Mouse (Mus musculus) c-Kit-positive CD71-positive TER-119-negative erythroid progenitor cells, embryonic 14.5 days (primary cell): ENCODE measurements at regions not wholly inside any gene's neighbourhood (a gene's known extent, or its start where the extent isn't known, plus 50 kb on each side); places are given as distances from the start of the nearest gene placed in this dataset.
"Not testable (repeated sequence)": the region's sequence is repeated elsewhere in the genome, so short reads cannot be mapped to it uniquely, and the experiment has no call there.

ENCODE experiments used
- DNase-seq: peaks from one replicate; pipeline ENCODE4 v3.0.0-alpha.2; 2013; ENCODE audit warnings: low read depth

GRCm38 (mm10) chr13:61957197-61957596, 172.5 kb upstream of the Zfp808 start:
- DNase-seq: not testable (repeated sequence)

GRCm38 (mm10) chr13:61978856-61979255, 150.8 kb upstream of the Zfp808 start:
- DNase-seq: not testable (repeated sequence)

- not testable (repeated sequence) for DNase-seq
Measured at GRCm38 (mm10) chr13:61996519-61996918, 133.2 kb upstream of the Zfp808 start.

- DNase-seq: not testable (repeated sequence)
Measured at GRCm38 (mm10) chr13:61998803-61999202, 130.9 kb upstream of the Zfp808 start.

- DNase-seq: not testable (repeated sequence)
Measured at GRCm38 (mm10) chr13:62007321-62007720, 122.4 kb upstream of the Zfp808 start.

- DNase-seq: peak; percentile 51
Measured at GRCm38 (mm10) chr13:62015424-62016167, 114.1 kb upstream of the Zfp808 start.

- DNase-seq: peak; percentile 5
Measured at GRCm38 (mm10) chr13:62016168-62016502, 113.6 kb upstream of the Zfp808 start.

GRCm38 (mm10) chr13:62037646-62038045, 92.0 kb upstream of the Zfp808 start:
- not testable (repeated sequence) for DNase-seq

- DNase-seq: not testable (repeated sequence)
Measured at GRCm38 (mm10) chr13:62077951-62078671, 51.6 kb upstream of the Zfp808 start.

- not testable (repeated sequence) for DNase-seq
Measured at GRCm38 (mm10) chr13:62078893-62079292, 50.8 kb upstream of the Zfp808 start.
